In genomic region chr19:6117986-6118676, GRCm38 (mm10) we compare ENCODE assay signal across 8 mouse cellular contexts. TPM values are rescaled to one million over a fixed set of nuclear protein-coding genes. Genes with fewer than 3 reads are reported as not detected.
DNase-seq lines count a peak whose midpoint lies in the region; ATAC-seq and TF ChIP-seq lines count a peak whose summit lies in the region.

Sac3d1 (minus strand) TSS chr19:6118650.

- peak within 1 kb of the TSS; percentile 74 for H3K9ac ChIP-seq in CH12.LX (ENCODE audit: insufficient read depth, low read depth)
- peak within 1 kb of the TSS; percentile 79 for H3K9ac ChIP-seq in heart, embryonic 15.5 days
- peak within 1 kb of the TSS; percentile 86 for H3K9ac ChIP-seq in liver, embryonic 14.5 days (replicated peaks)
- peak within 1 kb of the TSS; percentile 87 for H3K9ac ChIP-seq in neural tube, embryonic 11.5 days (ENCODE audit: low read length)
- peak within 1 kb of the TSS; percentile 74 for H3K9ac ChIP-seq in stomach, postnatal 0 days (ENCODE audit: low read length)

- H3K27ac ChIP-seq in CH12.LX (ENCODE audit: insufficient read depth, low read depth) = peak within 1 kb of the TSS; percentile 94
- H3K27ac ChIP-seq in forebrain, embryonic 10.5 days = peak within 1 kb of the TSS; percentile 98
- peak within 1 kb of the TSS; percentile 99 for H3K27ac ChIP-seq in heart, embryonic 15.5 days
- H3K27ac ChIP-seq in liver, embryonic 14.5 days = peak within 1 kb of the TSS; percentile 90
- peak within 1 kb of the TSS; percentile 94 for H3K27ac ChIP-seq in neural tube, embryonic 11.5 days (ENCODE audit: low read depth, low read length)
- H3K27ac ChIP-seq in stomach, postnatal 0 days (replicated peaks) = peak within 1 kb of the TSS; percentile 95

- TF ChIP-seq EP300 in CH12.LX (IDR thresholded peaks at IDR 0.05; ENCODE audit: low read length) = no peak; the same call in 1 of the 2 replicates
- TF ChIP-seq EP300 in liver, embryonic 14.5 days (IDR thresholded peaks at IDR 0.05; ENCODE audit: low read depth) = no peak
- TF ChIP-seq EP300 in stomach, postnatal 0 days (optimal IDR thresholded peaks at IDR 0.05) = no peak

- H3K4me1 ChIP-seq in CH12.LX (ENCODE audit: control insufficient read depth in 1 of 2, insufficient read depth in 2 of 2) = peaks cover 7 to 36% of the 10 kb centered on the region in 2 experiments; a peak in 3 of 4 replicates
- H3K4me1 ChIP-seq in forebrain, embryonic 10.5 days = peaks cover 41% of the 10 kb centered on the region
- H3K4me1 ChIP-seq in heart, embryonic 15.5 days (replicated peaks) = peaks cover 24% of the 10 kb centered on the region
- H3K4me1 ChIP-seq in liver, embryonic 14.5 days (replicated peaks; ENCODE audit: control insufficient read depth in 2 of 2, insufficient read depth in 2 of 2, low read length in 1 of 2) = peaks cover 9% of the 10 kb centered on the region in 2 experiments
- H3K4me1 ChIP-seq in neural tube, embryonic 11.5 days (ENCODE audit: control insufficient read depth, insufficient read depth, low read length) = peaks cover 7% of the 10 kb centered on the region; the same call in 1 of the 2 replicates
- no peaks in the 10 kb centered on the region for H3K4me1 ChIP-seq in stomach, postnatal 0 days (replicated peaks; ENCODE audit: control insufficient read depth, insufficient read depth)

- peak; percentile 93 for DNase-seq in CH12.LX (ENCODE audit: extremely low read depth)
- peak; percentile 91 for DNase-seq in c-Kit-positive CD71-negative TER-119-negative erythroid progenitor cells, embryonic 14.5 days (ENCODE audit: low read depth)
- peak; percentile 90 for DNase-seq in forebrain, embryonic 10.5 days (ENCODE audit: extremely low spot score, low spot score)
- DNase-seq in kidney, postnatal 25 days = peak; percentile 93 to 94
- DNase-seq in liver, embryonic 14.5 days (ENCODE audit: low read depth in 3 of 3, low spot score in 3 of 3) = peak; percentile 87 to 89 (median 87)
- peak; percentile 94 for DNase-seq in neural tube, embryonic 11.5 days (ENCODE audit: low spot score)
- DNase-seq in stomach, postnatal 0 days (ENCODE audit: low spot score) = peak; percentile 92

- H3K9me3 ChIP-seq in CH12.LX (replicated peaks; ENCODE audit: low read length) = no peaks in the 10 kb centered on the region
- no peaks in the 10 kb centered on the region for H3K9me3 ChIP-seq in forebrain, embryonic 10.5 days
- no peaks in the 10 kb centered on the region for H3K9me3 ChIP-seq in heart, embryonic 15.5 days (replicated peaks)
- no peaks in the 10 kb centered on the region for H3K9me3 ChIP-seq in liver, embryonic 14.5 days (ENCODE audit: control insufficient read depth, low read length)
- H3K9me3 ChIP-seq in neural tube, embryonic 11.5 days (ENCODE audit: control insufficient read depth, low read length) = no peaks in the 10 kb centered on the region
- no peaks in the 10 kb centered on the region for H3K9me3 ChIP-seq in stomach, postnatal 0 days (ENCODE audit: control insufficient read depth, low read length)

- peaks cover 30 to 68% of the 10 kb centered on the region in 2 experiments for H3K36me3 ChIP-seq in CH12.LX (replicated peaks in 1 of 2; ENCODE audit: control insufficient read depth in 1 of 2, insufficient read depth in 1 of 2, low read length in 1 of 2)
- peaks cover 46% of the 10 kb centered on the region for H3K36me3 ChIP-seq in forebrain, embryonic 10.5 days (replicated peaks)
- peaks cover 23% of the 10 kb centered on the region for H3K36me3 ChIP-seq in heart, embryonic 15.5 days
- H3K36me3 ChIP-seq in liver, embryonic 14.5 days (replicated peaks; ENCODE audit: control insufficient read depth, insufficient read depth, low read depth) = peaks cover 15% of the 10 kb centered on the region
- peaks cover 11% of the 10 kb centered on the region for H3K36me3 ChIP-seq in neural tube, embryonic 11.5 days (ENCODE audit: control insufficient read depth, insufficient read depth, low read length)
- H3K36me3 ChIP-seq in stomach, postnatal 0 days (ENCODE audit: control insufficient read depth, insufficient read depth, low read length) = peaks cover 18% of the 10 kb centered on the region

- WGBS in forebrain, embryonic 10.5 days = 0% methylated on average over 77 of the region's 77 CpGs
- under 1% methylated on average over 77 of the region's 77 CpGs for WGBS in heart, embryonic 15.5 days
- under 1% methylated on average over 77 of the region's 77 CpGs for WGBS in liver, embryonic 14.5 days (ENCODE audit: insufficient replicate concordance)
- WGBS in neural tube, embryonic 11.5 days = under 1% methylated on average over 77 of the region's 77 CpGs
- under 1% methylated on average over 77 of the region's 77 CpGs for whole genome bisulfite sequencing in stomach, postnatal 0 days

- peak in 1 of 2 experiments; percentile 3; a peak in 1 of 4 replicates for TF ChIP-seq CTCF in CH12.LX (conservative IDR thresholded peaks at IDR 0.05 in 1 of 2, IDR thresholded peaks at IDR 0.05 in 1 of 2; ENCODE audit: low read depth in 2 of 2, low read length in 2 of 2)
- TF ChIP-seq CTCF in liver, embryonic 14.5 days (IDR thresholded peaks at IDR 0.05; ENCODE audit: low read depth) = peak; percentile 18; the same call in 1 of the 2 replicates
- TF ChIP-seq CTCF in stomach, postnatal 0 days (IDR thresholded peaks at IDR 0.05; ENCODE audit: low read depth) = peak; percentile 11; the same call in 1 of the 2 replicates

- H3K4me3 ChIP-seq in CH12.LX (replicated peaks in 1 of 3; ENCODE audit: low read depth in 2 of 3, low read length in 2 of 3, poor library complexity in 1 of 3) = peak within 1 kb of the TSS; percentile 78 to 90 (median 84)
- H3K4me3 ChIP-seq in forebrain, embryonic 10.5 days = peak within 1 kb of the TSS; percentile 96
- peak within 1 kb of the TSS; percentile 71 for H3K4me3 ChIP-seq in heart, embryonic 15.5 days
- peak within 1 kb of the TSS; percentile 74 to 84 for H3K4me3 ChIP-seq in liver, embryonic 14.5 days (ENCODE audit: insufficient read depth in 1 of 2, low read depth in 2 of 2, low read length in 2 of 2)
- H3K4me3 ChIP-seq in neural tube, embryonic 11.5 days (ENCODE audit: low read depth, low read length) = peak within 1 kb of the TSS; percentile 81
- H3K4me3 ChIP-seq in stomach, postnatal 0 days (ENCODE audit: low read depth, low read length) = peak within 1 kb of the TSS; percentile 78

- H3K27me3 ChIP-seq in CH12.LX (replicated peaks) = no peaks in the 10 kb centered on the region
- no peaks in the 10 kb centered on the region for H3K27me3 ChIP-seq in forebrain, embryonic 10.5 days (ENCODE audit: poor library complexity, severe bottlenecking)
- no peaks in the 10 kb centered on the region for H3K27me3 ChIP-seq in heart, embryonic 15.5 days
- H3K27me3 ChIP-seq in liver, embryonic 14.5 days (ENCODE audit: control insufficient read depth, insufficient read depth, low read length) = no peaks in the 10 kb centered on the region
- no peaks in the 10 kb centered on the region for H3K27me3 ChIP-seq in neural tube, embryonic 11.5 days (ENCODE audit: control insufficient read depth, insufficient read depth, low read length)
- no peaks in the 10 kb centered on the region for H3K27me3 ChIP-seq in stomach, postnatal 0 days (ENCODE audit: control insufficient read depth, insufficient read depth, low read length)

- dilution Hi-C loops in CH12.LX (cut with MboI; ENCODE audit: extremely low pct_ligation_motif_present, extremely low pct_unique_long_range_greater_than_20kb, low sequenced_read_pairs) = no loop called here

- TF ChIP-seq POLR2A in CH12.LX (IDR thresholded peaks at IDR 0.05; ENCODE audit: low read depth, low read length) = peak; percentile 99

- H3K4me2 ChIP-seq in CH12.LX (ENCODE audit: insufficient read depth, low read depth, poor library complexity, severe bottlenecking) = peak within 1 kb of the TSS; percentile 70
- H3K4me2 ChIP-seq in heart, embryonic 15.5 days = peak within 1 kb of the TSS; percentile 93
- peak within 1 kb of the TSS; percentile 97 for H3K4me2 ChIP-seq in liver, embryonic 14.5 days (ENCODE audit: low read depth)
- peak within 1 kb of the TSS; percentile 92 for H3K4me2 ChIP-seq in neural tube, embryonic 11.5 days (ENCODE audit: low read depth)
- H3K4me2 ChIP-seq in stomach, postnatal 0 days (replicated peaks; ENCODE audit: low read depth) = peak within 1 kb of the TSS; percentile 97

- no peak for TF ChIP-seq RAD21 in CH12.LX (IDR thresholded peaks at IDR 0.05; ENCODE audit: low read depth, low read length)

- in situ Hi-C loops in CH12.LX (cut with MboI; ENCODE audit: low pct_ligation_motif_present, low pct_unique_long_range_greater_than_20kb, low sequenced_read_pairs) = no loop called here

- ATAC-seq in heart, embryonic 15.5 days (replicated peaks; ENCODE audit: insufficient number of reproducible peaks, insufficient read depth, low FRiP score, low read depth) = peak; percentile 84
- ATAC-seq in liver, embryonic 14.5 days (ENCODE audit: insufficient read depth) = peak; percentile 81
- peak; percentile 88 for ATAC-seq in neural tube, embryonic 11.5 days (ENCODE audit: insufficient read depth, low FRiP score, low TSS enrichment)
- ATAC-seq in stomach, postnatal 0 days (ENCODE audit: low FRiP score, low TSS enrichment) = peak; percentile 85

- H3K79me2 ChIP-seq in CH12.LX (replicated peaks; ENCODE audit: control insufficient read depth, extremely low read depth, insufficient read depth, poor library complexity, severe bottlenecking) = peaks cover 14% of the 10 kb centered on the region

TF ChIP-seq in CH12.LX, 34 proteins besides CTCF, POLR2A, EP300 and RAD21 (continues in another document):
- peak; percentile 88 for TF ChIP-seq HCFC1 (IDR thresholded peaks at IDR 0.05; ENCODE audit: low read depth, low read length)
- peak; percentile 80; the same call in 1 of the 2 replicates for TF ChIP-seq MXI1 (IDR thresholded peaks at IDR 0.05; ENCODE audit: low read depth, low read length)
- TF ChIP-seq PAX5 (IDR thresholded peaks at IDR 0.05; ENCODE audit: low read length) = no peak
- peak; percentile 87; the same call in 1 of the 2 replicates for TF ChIP-seq KAT2A (IDR thresholded peaks at IDR 0.05; ENCODE audit: insufficient replicate concordance, low read length)
- no peak for TF ChIP-seq ZKSCAN1 (IDR thresholded peaks at IDR 0.05; ENCODE audit: borderline replicate concordance, low read depth, low read length)
- no peak for TF ChIP-seq MAZ (IDR thresholded peaks at IDR 0.05; ENCODE audit: low read depth, low read length)
- peak; percentile 89; the same call in 1 of the 2 replicates for TF ChIP-seq E2F4 (IDR thresholded peaks at IDR 0.05; ENCODE audit: insufficient replicate concordance, low read depth, low read length)

RNA-seq across cellular contexts. Expression of gene Sac3d1, which starts in this region (rescaled TPM):
- 27.0 and 31.0 TPM in 2 replicates for total RNA-seq in CH12.LX (2012; rRNA removed)
- total RNA-seq in CH12.LX (2014; rRNA removed) = 24.6 and 31.9 TPM in 2 replicates
- polyA plus RNA-seq in CH12.LX (2012; ENCODE audit: insufficient read length, low read depth) = 26.9 and 29.8 TPM in 2 replicates
- 64.2 and 64.6 TPM in 2 replicates for polyA plus RNA-seq in forebrain, embryonic 10.5 days (2016; fragmentation: Nextera tagmentation; extraction: Ambion mirVana)
- polyA plus RNA-seq in heart, embryonic 15.5 days (2015; fragmentation: Nextera tagmentation; extraction: Ambion mirVana) = 28.1 and 38.1 TPM in 2 replicates
- 18.4 and 25.5 TPM in 2 replicates for polyA plus RNA-seq in liver, embryonic 14.5 days (2012; rRNA removed)
- 22.7 and 22.9 TPM in 2 replicates for polyA plus RNA-seq in liver, embryonic 14.5 days (2014; fragmentation: Nextera tagmentation; extraction: Ambion mirVana)
- 62.6 and 66.1 TPM in 2 replicates for polyA plus RNA-seq in neural tube, embryonic 11.5 days (2014; fragmentation: Nextera tagmentation; extraction: Ambion mirVana)
- 26.8 and 29.4 TPM in 2 replicates for polyA plus RNA-seq in stomach, postnatal 0 days (2015; fragmentation: Nextera tagmentation; extraction: Ambion mirVana)

Comparison
In these comparisons a context has a peak if more than half of its experiments do, and no peak if none do; other contexts are left out.
1. Peak in every context shown above with its lines: DNase-seq, ATAC-seq, H3K4me3 ChIP-seq and H3K27ac ChIP-seq.